Mouse (Mus musculus): ENCODE results near the gene Bco1.

Bco1 gene

GRCm38 (mm10) chr8:117089802-117090201, 5.9 kb upstream of the Bco1 start:
- no peak for DNase-seq (ENCODE audit: low spot score in 2 of 2)

GRCm38 (mm10) chr8:117094053-117094452, 1.6 kb upstream of the Bco1 start:
- no peak for DNase-seq (ENCODE audit: low spot score in 2 of 2)

GRCm38 (mm10) chr8:117097051-117097563, 1.5 kb downstream of the Bco1 start:
- DNase-seq (ENCODE audit: low spot score in 2 of 2), result no peak

GRCm38 (mm10) chr8:117097564-117098191, 2.0 kb downstream of the Bco1 start:
- DNase-seq (ENCODE audit: low spot score in 2 of 2), result no peak

GRCm38 (mm10) chr8:117107533-117107932, 11.9 kb downstream of the Bco1 start:
- peak; percentile 28 to 67 for DNase-seq (ENCODE audit: low spot score in 2 of 2)

GRCm38 (mm10) chr8:117109018-117109711, 13.5 kb downstream of the Bco1 start:
- no peak for DNase-seq (ENCODE audit: low spot score in 2 of 2)

GRCm38 (mm10) chr8:117109801-117110390, 14.2 kb downstream of the Bco1 start:
- DNase-seq (ENCODE audit: low spot score in 2 of 2), result peak in 1 of 2 experiments; percentile 52

- no peak for DNase-seq (ENCODE audit: low spot score in 2 of 2)
Measured at GRCm38 (mm10) chr8:117111641-117112040, 16.0 kb downstream of the Bco1 start.

- no peak for DNase-seq (ENCODE audit: low spot score in 2 of 2)
Measured at GRCm38 (mm10) chr8:117112261-117112660, 16.6 kb downstream of the Bco1 start.

GRCm38 (mm10) chr8:117115094-117115493, 19.4 kb downstream of the Bco1 start:
- no peak for DNase-seq (ENCODE audit: low spot score in 2 of 2)

- DNase-seq (ENCODE audit: low spot score in 2 of 2), result no peak
Measured at GRCm38 (mm10) chr8:117115676-117116446, 20.2 kb downstream of the Bco1 start.

GRCm38 (mm10) chr8:117116534-117116933, 20.9 kb downstream of the Bco1 start:
- DNase-seq (ENCODE audit: low spot score in 2 of 2), result no peak

GRCm38 (mm10) chr8:117118409-117118808, 22.8 kb downstream of the Bco1 start:
- DNase-seq (ENCODE audit: low spot score in 2 of 2), result no peak

- no peak for DNase-seq (ENCODE audit: low spot score in 2 of 2)
Measured at GRCm38 (mm10) chr8:117121277-117121676, 25.6 kb downstream of the Bco1 start.

GRCm38 (mm10) chr8:117123850-117124633, 28.4 kb downstream of the Bco1 start:
- no peak for DNase-seq (ENCODE audit: low spot score in 2 of 2)

GRCm38 (mm10) chr8:117125854-117126253, 30.2 kb downstream of the Bco1 start:
- DNase-seq (ENCODE audit: low spot score in 2 of 2), result no peak

- no peak for DNase-seq (ENCODE audit: low spot score in 2 of 2)
Measured at GRCm38 (mm10) chr8:117126411-117126810, 30.8 kb downstream of the Bco1 start.

- no peak for DNase-seq (ENCODE audit: low spot score in 2 of 2)
Measured at GRCm38 (mm10) chr8:117127063-117127462, 31.4 kb downstream of the Bco1 start.

GRCm38 (mm10) chr8:117133702-117134101, 38.0 kb downstream of the Bco1 start:
- DNase-seq (ENCODE audit: low spot score in 2 of 2), result no peak

GRCm38 (mm10) chr8:117136351-117136750, 40.7 kb downstream of the Bco1 start:
- DNase-seq (ENCODE audit: low spot score in 2 of 2), result no peak

GRCm38 (mm10) chr8:117136763-117137162, 41.1 kb downstream of the Bco1 start:
- no peak for DNase-seq (ENCODE audit: low spot score in 2 of 2)

Measured in frontal cortex, postnatal 14 days (tissue).